Mouse (Mus musculus) hindbrain, embryonic 16.5 days (tissue): ENCODE results near the gene Vav2. TPM values are rescaled to one million over a fixed set of nuclear protein-coding genes. Genes with fewer than 3 reads are reported as not detected.
A peak's percentile ranks its signal among the peaks of the same experiment; 100 is the strongest.

Experiments
- ATAC-seq: fragments of 200-750 bp; cut with Nextera tagmentation; 2 replicates; pipeline ENCODE4 v1.8.0; 2017; ENCODE audit warnings: moderate TSS enrichment, moderate library complexity
- H3K27ac ChIP-seq: fragments of 300-500 bp; sonication (generic); 2 replicates; pipeline ENCODE4 v1.5.1; 2014; ENCODE audit warnings: low read depth, mild to moderate bottlenecking, control low read depth, low read length, moderate library complexity
- H3K27me3 ChIP-seq: fragments of 300-500 bp; sonication (generic); replicated peaks from 2 replicates; pipeline ENCODE4 v1.6.1; 2014; ENCODE audit warnings: low read length; ENCODE audit not compliant: control insufficient read depth, insufficient read depth
- H3K36me3 ChIP-seq: fragments of 300-500 bp; sonication (generic); 2 replicates; pipeline ENCODE4 v1.6.1; 2014; ENCODE audit warnings: mild to moderate bottlenecking, low read length, moderate library complexity, mixed read lengths; ENCODE audit not compliant: control insufficient read depth, insufficient read depth
- H3K4me1 ChIP-seq: fragments of 300-500 bp; sonication (generic); 2 replicates; pipeline ENCODE4 v1.6.1; 2014; ENCODE audit warnings: low read depth, low read length; ENCODE audit not compliant: control insufficient read depth, insufficient read depth
- H3K4me2 ChIP-seq: fragments of 300-500 bp; sonication (generic); 2 replicates; pipeline ENCODE4 v1.6.1; 2014; ENCODE audit warnings: mild to moderate bottlenecking, low read length, control low read depth, moderate library complexity
- H3K4me3 ChIP-seq: fragments of 300-500 bp; sonication (generic); 2 replicates; pipeline ENCODE4 v1.5.1; 2014; ENCODE audit warnings: mild to moderate bottlenecking, low read length, control low read depth, moderate library complexity
- H3K9ac ChIP-seq: fragments of 300-500 bp; sonication (generic); 2 replicates; pipeline ENCODE4 v1.6.1; 2014; ENCODE audit warnings: low read depth, mild to moderate bottlenecking, control low read depth, low read length, moderate library complexity
- H3K9me3 ChIP-seq: fragments of 300-500 bp; sonication (generic); 2 replicates; pipeline ENCODE4 v1.6.1; 2014; ENCODE audit warnings: mild to moderate bottlenecking, low read length, moderate library complexity; ENCODE audit not compliant: control insufficient read depth
- WGBS: fragments of 180-500 bp; shearing (Covaris S2); extraction: QIAGEN DNeasy Blood & Tissue Kit; methylation state at CpG from one replicate; pipeline ENCODE4 v1.1.7; 2014; 5-methylcytosine and 5-hydroxymethylcytosine counted together
- polyA plus RNA-seq: library from polyadenylated mRNA; unstranded; fragments of >200 nt; fragmentation: Nextera tagmentation; extraction: Ambion mirVana; gene quantifications from 2 replicates; pipeline ENCODE4 v1.2.1, GENCODE M21; 2015

Vav2 gene
- polyA plus RNA-seq, 1 experiment from 2014 or later = 10.4 TPM

DNA sequence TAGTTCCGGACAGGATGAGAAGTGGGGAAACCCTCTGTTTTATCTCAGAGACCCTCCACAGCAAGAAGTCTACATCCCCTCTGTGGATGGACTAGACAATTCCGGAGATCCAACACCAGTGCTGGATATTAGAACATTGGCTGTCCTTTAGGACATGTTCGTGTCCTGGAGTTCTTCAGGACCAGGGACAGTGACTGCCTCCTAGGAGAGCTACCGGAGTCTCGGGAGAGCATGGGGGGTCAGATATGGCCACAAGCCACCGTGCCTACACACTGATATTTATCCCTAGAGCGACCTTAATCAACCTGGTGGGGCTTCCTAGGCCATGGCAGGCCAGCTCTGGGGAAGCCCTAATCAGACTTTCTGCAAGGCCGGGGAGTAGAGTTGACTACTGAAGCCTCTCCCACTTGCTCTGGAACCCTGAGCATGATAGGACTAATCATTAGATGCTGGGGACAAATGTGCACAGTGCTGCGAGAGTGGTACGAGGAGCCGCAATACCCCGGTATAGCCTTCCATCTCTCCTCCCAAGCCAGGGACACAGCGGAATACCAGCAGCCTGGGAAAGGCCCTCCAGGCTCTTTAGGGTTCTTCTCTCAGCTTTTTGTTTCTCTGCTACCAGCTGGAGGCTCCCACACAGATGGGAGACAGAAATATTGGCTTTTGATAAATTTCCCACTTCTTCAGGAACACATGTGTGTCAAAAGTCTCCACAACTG, 125.9 kb downstream of the Vav2 start:
- no peaks in the 10 kb centered on the region for H3K36me3 ChIP-seq
- H3K27ac ChIP-seq = peak overlapping the region; percentile 55
- H3K4me3 ChIP-seq = no peak overlapping the region
- H3K4me1 ChIP-seq = peaks cover 27% of the 10 kb centered on the region
- ATAC-seq = peak; percentile 19; the same call in 1 of the 2 replicates
- WGBS = 58% methylated on average over 13 of the region's 13 CpGs
- no peak overlapping the region for H3K4me2 ChIP-seq
- no peak overlapping the region for H3K9ac ChIP-seq
- H3K27me3 ChIP-seq = no peaks in the 10 kb centered on the region
- no peaks in the 10 kb centered on the region for H3K9me3 ChIP-seq

DNA sequence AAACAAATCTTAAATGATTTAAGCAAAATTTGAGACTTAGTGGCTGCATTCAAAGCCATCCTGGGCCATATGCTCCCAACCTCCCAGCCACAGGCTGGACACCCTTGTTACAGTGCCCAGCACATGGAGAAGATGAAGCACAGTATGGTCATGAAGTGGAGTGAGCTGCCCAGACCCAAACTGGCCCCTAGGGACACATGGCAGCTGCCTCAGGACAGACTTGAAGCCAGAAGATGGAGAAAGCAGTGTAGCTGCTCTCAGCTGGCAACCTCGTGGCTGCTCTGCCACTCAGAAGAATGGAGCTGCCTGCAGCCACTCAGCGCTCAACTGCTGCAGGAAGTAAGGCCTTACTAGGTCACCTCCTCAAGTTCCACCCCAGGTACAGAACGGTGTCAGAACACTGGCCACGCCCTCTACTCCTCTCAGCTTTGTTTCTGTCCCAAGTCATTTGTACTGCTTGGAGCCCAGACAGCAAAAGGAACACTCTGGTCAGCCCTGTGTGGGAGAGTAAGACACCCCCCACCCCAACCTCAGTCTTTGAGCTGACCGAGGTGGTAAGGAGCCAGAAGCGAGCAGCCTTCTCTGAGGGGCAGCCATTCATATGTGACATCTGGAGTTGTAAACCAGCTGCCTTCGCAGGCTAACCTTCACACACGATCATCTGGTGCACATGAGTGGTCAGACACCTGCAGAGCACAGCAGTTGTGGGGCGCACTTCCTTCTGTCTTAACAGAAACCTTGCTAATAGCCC, 130.0 kb downstream of the Vav2 start:
- 70% methylated on average over 9 of the region's 9 CpGs for WGBS
- Histone ChIP-seq H3K27ac (no peak overlapping the region), H3K27me3 (no peaks in the 10 kb centered on the region)

DNA sequence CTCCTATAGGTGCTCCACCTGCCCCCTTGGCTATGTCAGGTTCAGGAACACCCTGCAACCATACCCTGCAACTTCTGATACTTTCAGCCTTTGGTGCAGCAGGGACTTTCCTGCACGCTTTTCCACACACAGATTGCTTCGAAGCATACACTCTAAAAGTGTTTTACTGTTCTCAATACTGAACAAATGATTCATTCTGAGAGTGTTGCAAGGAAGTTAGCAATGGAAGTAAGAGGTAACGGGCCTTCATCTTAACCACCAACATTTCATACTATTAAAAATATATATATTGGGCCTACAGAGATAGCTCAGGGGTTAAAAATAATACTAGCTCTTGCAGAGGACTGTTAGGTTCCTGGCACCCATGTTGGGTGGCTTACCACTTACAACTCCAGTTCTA, 132.1 kb downstream of the Vav2 start:
- no peak overlapping the region for H3K9ac ChIP-seq
- no peaks in the 10 kb centered on the region; the same call in 1 of the 2 replicates for H3K4me1 ChIP-seq
- H3K4me2 ChIP-seq = no peak overlapping the region
- 98% methylated on average over 3 of the region's 3 CpGs for WGBS
- no peak overlapping the region for H3K27ac ChIP-seq
- no peaks in the 10 kb centered on the region for H3K27me3 ChIP-seq
- ATAC-seq = no peak
- H3K36me3 ChIP-seq = peaks cover 12% of the 10 kb centered on the region; the same call in 1 of the 2 replicates
- H3K4me3 ChIP-seq = no peak overlapping the region
- H3K9me3 ChIP-seq = no peaks in the 10 kb centered on the region

More for the DNA sequence above, 130.0 kb downstream of the Vav2 start:
- H3K4me1 ChIP-seq = peaks cover 12% of the 10 kb centered on the region
- no peak for ATAC-seq
- no peaks in the 10 kb centered on the region for H3K9me3 ChIP-seq
- H3K4me3 ChIP-seq = no peak overlapping the region
- 0 out of 2 replicates have a peak, but pooled peaks cover 2% of the 10 kb centered on the region for H3K36me3 ChIP-seq
- no peak overlapping the region for H3K9ac ChIP-seq
- no peak overlapping the region for H3K4me2 ChIP-seq

DNA sequence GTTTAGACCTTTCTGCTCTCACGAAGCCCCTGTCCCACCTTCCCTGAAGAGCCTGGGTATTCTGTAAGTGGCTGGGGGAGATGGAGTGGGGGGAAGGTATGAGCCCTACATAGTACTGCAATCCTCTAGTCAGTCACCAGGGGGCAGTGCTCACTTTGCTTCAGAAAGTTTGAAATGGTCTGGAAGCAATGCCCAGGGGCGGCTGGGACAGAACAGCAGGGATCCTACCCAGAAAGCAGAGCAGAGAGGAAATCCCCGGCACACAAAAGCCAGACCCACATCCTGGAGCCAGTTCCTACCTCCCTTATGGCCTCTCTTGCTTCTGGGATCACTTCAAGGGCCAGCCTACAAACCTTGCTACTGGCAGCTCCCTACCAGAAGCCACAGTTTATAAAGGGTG, 137.8 kb downstream of the Vav2 start:
- no peaks in the 10 kb centered on the region for H3K9me3 ChIP-seq
- peak; percentile 82 for ATAC-seq
- peaks cover 14% of the 10 kb centered on the region; the same call in 1 of the 2 replicates for H3K36me3 ChIP-seq
- peak overlapping the region; percentile 10; the same call in 1 of the 2 replicates for H3K27ac ChIP-seq
- H3K9ac ChIP-seq = no peak overlapping the region; the same call in 1 of the 2 replicates
- WGBS = 14% methylated on average over 3 of the region's 3 CpGs
- no peaks in the 10 kb centered on the region for H3K27me3 ChIP-seq
- no peak overlapping the region for H3K4me2 ChIP-seq
- H3K4me3 ChIP-seq = no peak overlapping the region
- no peaks in the 10 kb centered on the region; the same call in 1 of the 2 replicates for H3K4me1 ChIP-seq

DNA sequence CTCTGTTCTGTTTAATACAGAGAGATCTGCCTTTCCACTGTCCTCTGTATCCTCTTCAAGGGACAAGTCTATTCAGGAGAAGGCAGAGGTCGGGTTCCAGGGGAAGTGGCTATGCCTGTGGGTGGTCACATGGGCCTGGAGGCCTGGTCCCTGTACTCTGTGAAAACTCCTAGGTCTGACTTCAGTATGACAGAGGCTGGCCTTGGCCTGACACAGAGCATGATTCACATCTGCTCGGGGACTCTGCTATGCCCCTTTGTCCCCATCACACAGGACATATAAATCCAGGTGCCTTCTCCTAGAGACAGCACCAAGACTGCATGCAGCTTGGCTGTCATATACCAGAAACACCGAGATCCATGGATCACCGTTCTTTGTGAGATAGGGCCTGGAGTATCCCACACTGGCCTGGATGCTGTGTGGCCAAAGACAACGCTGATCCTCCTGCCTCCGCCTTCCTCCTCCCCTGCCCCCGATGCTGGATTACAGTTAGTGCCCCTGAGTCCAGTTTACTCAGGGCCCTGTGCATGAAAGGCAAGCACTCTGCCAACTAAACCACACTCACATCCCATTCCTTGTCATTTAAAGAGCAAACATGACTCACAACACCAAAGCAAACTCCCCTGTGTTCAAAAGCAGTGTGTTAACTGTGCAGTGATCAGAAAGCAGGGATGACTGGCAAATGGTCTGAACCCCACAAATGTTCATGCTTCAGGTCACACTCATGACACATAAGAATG, 139.7 kb downstream of the Vav2 start:
- H3K4me3 ChIP-seq = no peak overlapping the region
- H3K9ac ChIP-seq = no peak overlapping the region
- no peaks in the 10 kb centered on the region for H3K27me3 ChIP-seq
- ATAC-seq = no peak
- 89% methylated on average over 7 of the region's 7 CpGs for WGBS
- H3K4me1 ChIP-seq = no peaks in the 10 kb centered on the region; the same call in 1 of the 2 replicates
- H3K36me3 ChIP-seq = peaks cover 14% of the 10 kb centered on the region; the same call in 1 of the 2 replicates
- no peak overlapping the region for H3K4me2 ChIP-seq
- H3K9me3 ChIP-seq = no peaks in the 10 kb centered on the region
- H3K27ac ChIP-seq = no peak overlapping the region

DNA sequence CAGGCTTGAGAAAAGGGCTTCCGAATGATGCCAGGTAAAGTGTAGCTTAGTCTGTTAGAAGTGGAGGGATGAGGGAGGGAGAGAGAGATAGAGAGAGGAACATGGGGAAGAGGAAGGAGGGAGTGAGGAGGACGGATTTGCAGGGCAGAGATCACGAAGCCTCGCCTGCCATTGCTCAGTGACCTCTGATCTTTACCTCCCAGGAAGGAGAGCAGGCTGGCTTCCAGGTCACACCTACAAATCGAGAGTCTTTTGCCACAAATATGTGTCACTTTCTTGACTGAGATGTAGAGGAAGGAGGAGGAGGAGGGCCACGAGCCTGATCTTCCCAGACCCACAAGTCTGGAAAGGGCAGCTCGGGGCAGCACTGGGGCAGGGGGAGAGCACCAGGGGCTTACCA, 142.4 kb downstream of the Vav2 start:
- no peaks in the 10 kb centered on the region; the same call in 1 of the 2 replicates for H3K4me1 ChIP-seq
- no peak overlapping the region for H3K4me2 ChIP-seq
- H3K27me3 ChIP-seq = no peaks in the 10 kb centered on the region
- peaks cover 8% of the 10 kb centered on the region; the same call in 1 of the 2 replicates for H3K36me3 ChIP-seq
- WGBS = 85% methylated on average over 7 of the region's 7 CpGs
- no peak overlapping the region for H3K4me3 ChIP-seq
- no peak overlapping the region for H3K9ac ChIP-seq
- ATAC-seq = no peak
- H3K9me3 ChIP-seq = no peaks in the 10 kb centered on the region
- no peak overlapping the region for H3K27ac ChIP-seq

DNA sequence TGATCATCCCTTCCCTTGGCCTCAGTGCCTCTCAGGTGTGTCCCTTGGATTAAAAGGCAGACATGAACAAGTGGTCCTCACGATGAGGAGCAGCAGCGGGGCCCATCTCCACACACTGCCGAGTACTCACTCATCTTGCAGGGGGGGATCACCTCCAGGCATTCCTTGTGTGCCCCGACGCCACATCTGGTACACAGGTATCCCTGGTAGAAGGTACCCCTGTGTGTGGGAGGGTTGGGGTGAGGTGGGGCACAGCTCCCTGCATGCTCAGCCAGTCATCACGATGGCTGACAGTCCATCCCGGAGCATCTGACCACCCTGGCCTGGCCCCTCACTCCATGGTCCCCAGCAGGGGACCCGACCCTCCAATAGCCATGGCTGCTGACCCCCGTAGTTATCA, 145.1 kb downstream of the Vav2 start:
- no peak overlapping the region for H3K4me2 ChIP-seq
- no peak overlapping the region for H3K9ac ChIP-seq
- no peaks in the 10 kb centered on the region for H3K27me3 ChIP-seq
- WGBS = 94% methylated on average over 9 of the region's 9 CpGs
- H3K27ac ChIP-seq = no peak overlapping the region
- H3K4me1 ChIP-seq = no peaks in the 10 kb centered on the region
- no peaks in the 10 kb centered on the region for H3K9me3 ChIP-seq
- H3K4me3 ChIP-seq = no peak overlapping the region
- peaks cover 13% of the 10 kb centered on the region; the same call in 1 of the 2 replicates for H3K36me3 ChIP-seq
- ATAC-seq = no peak

DNA sequence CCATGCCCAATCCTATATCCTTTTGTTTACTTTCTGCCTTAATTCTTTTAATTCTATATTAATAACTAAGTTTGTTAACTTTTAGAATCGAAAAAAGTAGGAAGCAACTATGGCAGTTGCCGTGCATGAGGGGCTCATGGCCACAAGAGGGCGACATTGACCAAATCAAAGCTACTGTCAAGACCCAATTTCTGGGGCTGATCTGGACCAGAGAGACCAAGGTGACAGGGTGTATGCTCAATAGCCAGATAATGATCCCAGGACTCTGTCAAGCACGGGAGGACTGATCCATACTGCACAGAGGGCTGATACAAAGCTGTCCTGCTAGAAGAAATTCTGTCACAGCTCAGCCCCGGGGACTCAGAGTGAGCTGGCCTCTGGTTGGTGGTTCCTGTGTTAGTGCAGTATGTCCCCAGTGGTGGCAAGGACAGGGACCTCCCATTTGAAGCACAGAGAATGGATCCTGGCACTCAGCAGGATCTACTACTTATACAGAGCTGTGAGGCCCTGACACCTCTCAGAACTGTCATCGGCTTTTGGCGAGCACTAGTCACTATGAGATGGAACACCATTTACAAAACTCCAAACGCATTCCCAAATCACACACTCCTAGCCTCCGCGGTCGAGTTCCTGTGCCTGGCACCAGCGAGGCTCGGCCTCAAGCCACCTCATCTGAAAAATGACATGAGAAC, 145.8 kb downstream of the Vav2 start:
- 0 out of 2 replicates have a peak overlapping the region, but pooled peaks have one; percentile 17 for H3K9ac ChIP-seq
- no peak overlapping the region for H3K4me3 ChIP-seq
- peaks cover 14% of the 10 kb centered on the region; the same call in 1 of the 2 replicates for H3K36me3 ChIP-seq
- no peaks in the 10 kb centered on the region for H3K4me1 ChIP-seq
- WGBS = 71% methylated on average over 13 of the region's 13 CpGs
- no peak overlapping the region for H3K27ac ChIP-seq
- no peaks in the 10 kb centered on the region for H3K27me3 ChIP-seq
- ATAC-seq = peak; percentile 51
- H3K4me2 ChIP-seq = no peak overlapping the region
- no peaks in the 10 kb centered on the region for H3K9me3 ChIP-seq
